Mouse (Mus musculus) heart, adult 2 months (tissue): ENCODE measurements around the gene Slc34a2. TPM values are rescaled to one million over a fixed set of nuclear protein-coding genes. Genes with fewer than 3 reads are reported as not detected.

ENCODE experiments used
- DNase-seq, 2 experiments: peaks; one replicate each; pipeline ENCODE4 v3.0.0; 2021
- H3K27ac ChIP-seq: fragments of 200-600 bp; 2 replicates; pipeline ENCODE4 v1.8.1; 2022
- H3K27me3 ChIP-seq: fragments of 200-500 bp; 2 replicates; pipeline ENCODE4 v1.6.1; 2012; ENCODE audit warnings: mild to moderate bottlenecking, low read length, inconsistent platforms, mixed read lengths; ENCODE audit not compliant: control insufficient read depth, insufficient read depth
- H3K36me3 ChIP-seq: fragments of 200-500 bp; 2 replicates; pipeline ENCODE4 v1.6.1; 2012; ENCODE audit warnings: low read length, inconsistent platforms; ENCODE audit not compliant: control insufficient read depth, insufficient read depth
- H3K4me1 ChIP-seq: fragments of 200-500 bp; 2 replicates; pipeline ENCODE4 v1.6.1; 2011; ENCODE audit warnings: low read length; ENCODE audit not compliant: control insufficient read depth, insufficient read depth
- H3K4me3 ChIP-seq: fragments of 200-600 bp; 2 replicates; pipeline ENCODE4 v1.8.1; 2022
- H3K79me2 ChIP-seq: fragments of 200-500 bp; replicated peaks from 2 replicates; pipeline ENCODE4 v1.6.1; 2012; ENCODE audit warnings: mild to moderate bottlenecking, inconsistent platforms, low read length, moderate library complexity, mixed read lengths; ENCODE audit not compliant: control insufficient read depth, insufficient read depth
- H3K9ac ChIP-seq: fragments of 200-500 bp; 2 replicates; pipeline ENCODE4 v1.6.1; 2012; ENCODE audit warnings: low read depth, mild to moderate bottlenecking, control low read depth, inconsistent platforms, low read length, mixed read lengths
- CTCF ChIP-seq: fragments of 200-600 bp; IDR thresholded peaks from 2 replicates; pipeline ENCODE4 v1.8.1; 2022; ENCODE audit warnings: antibody characterized with exemption, mild to moderate bottlenecking, moderate library complexity
- EP300 ChIP-seq: fragments of 200-500 bp; IDR thresholded peaks from 2 replicates; pipeline ENCODE4 v1.6.1; 2011; ENCODE audit warnings: low read depth, low read length, control low read depth; ENCODE audit not compliant: insufficient read depth
- POLR2A ChIP-seq: fragments of 200-500 bp; IDR thresholded peaks from 2 replicates; pipeline ENCODE4 v1.6.1; 2011; ENCODE audit warnings: mild to moderate bottlenecking, low read depth, low read length, control low read depth; ENCODE audit not compliant: insufficient read depth
- WGBS: fragments of 180-500 bp; shearing (Covaris S2); methylation state at CpG from one replicate; pipeline ENCODE4 v1.1.7; 2018; 5-methylcytosine and 5-hydroxymethylcytosine counted together
- intact Hi-C: fragments of 180-260 bp; cut with DNase I; formaldehyde crosslinking; loops from one replicate; pipeline ENCODE4 v1.15.1; 2025
- polyA plus RNA-seq: library from polyadenylated mRNA; depleted of rRNA; stranded (reverse); fragments of >200 nt; gene quantifications from 2 replicates; pipeline ENCODE4 v1.2.3, GENCODE M21; 2012
- total RNA-seq, 2 experiments: library from RNA; stranded (reverse); gene quantifications; 2 replicates each; pipeline ENCODE4 v1.2.3; 2021

Slc34a2 gene
- total and polyA plus RNA-seq, 3 experiments, result 1.7 TPM; not detected in 2

DNA sequence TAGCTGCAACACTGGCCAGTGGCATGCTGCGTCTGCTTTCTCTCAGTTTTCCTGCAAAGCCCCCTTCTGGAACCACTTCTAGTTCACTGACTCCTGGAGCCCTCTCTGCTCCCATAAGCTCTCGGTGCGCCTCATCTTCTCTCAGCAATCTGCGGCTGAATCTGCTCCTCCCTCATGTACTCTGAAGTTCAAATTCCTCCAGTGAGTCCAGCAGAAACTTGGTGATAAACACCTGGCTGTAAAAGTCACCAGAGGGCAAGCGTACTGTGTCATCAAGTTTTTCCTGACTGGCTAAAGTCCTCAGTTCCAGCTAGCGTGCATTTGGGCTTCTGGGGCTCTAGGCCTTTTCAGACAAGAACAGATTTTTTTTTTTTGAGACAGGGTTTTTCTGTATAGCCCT lies 36.7 kb downstream of the Slc34a2 start:
- no peak for DNase-seq
- Histone ChIP-seq H3K36me3 (no peaks in the 10 kb centered on the region), H3K79me2 (no peaks in the 10 kb centered on the region), H3K27me3 (no peaks in the 10 kb centered on the region), H3K9ac (no peak overlapping the region), H3K27ac (no peak overlapping the region), H3K4me1 (no peaks in the 10 kb centered on the region), H3K4me3 (no peak overlapping the region)
- TF ChIP-seq EP300, result no peak
- 71% methylated on average over 6 of the region's 6 CpGs for WGBS
- intact Hi-C loops, result no loop called here

DNA sequence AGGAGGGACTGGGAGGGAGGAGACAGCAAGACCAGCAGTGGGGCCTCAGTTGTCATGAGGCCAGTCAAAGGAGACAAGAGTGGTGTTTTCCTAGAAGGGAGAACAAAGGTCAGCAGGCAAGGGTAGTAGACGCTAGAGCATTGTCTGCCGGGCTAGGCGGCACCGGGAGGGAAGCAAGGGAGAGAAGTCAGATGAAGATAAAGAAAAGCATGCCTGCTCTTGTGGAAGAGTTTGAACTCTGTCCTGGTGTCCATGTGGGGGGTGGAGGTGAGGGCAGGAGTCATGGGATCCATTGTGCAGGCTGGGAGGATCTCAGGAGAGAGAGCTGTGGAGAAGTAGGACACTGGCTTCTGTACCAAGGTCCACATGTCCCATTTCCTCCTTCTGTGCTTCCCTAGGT lies 40.6 kb downstream of the Slc34a2 start:
- Histone ChIP-seq H3K27ac (no peak overlapping the region), H3K27me3 (no peaks in the 10 kb centered on the region), H3K79me2 (no peaks in the 10 kb centered on the region), H3K9ac (no peak overlapping the region), H3K4me1 (no peaks in the 10 kb centered on the region), H3K4me3 (no peak overlapping the region), H3K36me3 (no peaks in the 10 kb centered on the region)
- 26% methylated on average over 4 of the region's 4 CpGs for WGBS
- DNase-seq, result no peak
- intact Hi-C loops, result no loop called here
- no peak for TF ChIP-seq POLR2A
- TF ChIP-seq EP300, result no peak
- TF ChIP-seq CTCF, result no peak

DNA sequence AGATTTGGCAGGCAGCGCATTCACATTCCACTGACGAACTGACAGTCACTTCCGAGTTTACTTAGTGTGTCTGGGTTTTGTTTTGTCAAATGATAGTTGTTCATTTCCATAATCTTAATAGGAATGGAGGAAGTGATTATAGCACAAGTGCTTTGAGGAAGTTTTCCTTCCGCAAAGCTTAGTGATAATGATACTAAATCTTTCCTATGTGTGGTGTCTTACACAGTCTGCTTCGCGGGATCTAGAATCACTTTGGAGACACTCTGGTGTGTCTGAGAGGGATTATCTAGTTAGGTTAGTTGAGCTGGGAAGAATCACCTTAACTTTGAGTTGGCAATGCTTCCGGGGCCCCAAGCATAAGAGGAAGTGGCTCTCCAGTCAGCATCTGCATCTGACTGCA lies 49.6 kb downstream of the Slc34a2 start:
- DNase-seq, result no peak
- TF ChIP-seq POLR2A, result no peak
- TF ChIP-seq CTCF, result no peak
- no peak for TF ChIP-seq EP300
- Histone ChIP-seq H3K79me2 (no peaks in the 10 kb centered on the region), H3K27ac (no peak overlapping the region), H3K4me3 (no peak overlapping the region), H3K36me3 (no peaks in the 10 kb centered on the region), H3K9ac (no peak overlapping the region), H3K4me1 (no peaks in the 10 kb centered on the region), H3K27me3 (no peaks in the 10 kb centered on the region)
- 62% methylated on average over 7 of the region's 7 CpGs for WGBS
- intact Hi-C loops, result no loop called here

DNA sequence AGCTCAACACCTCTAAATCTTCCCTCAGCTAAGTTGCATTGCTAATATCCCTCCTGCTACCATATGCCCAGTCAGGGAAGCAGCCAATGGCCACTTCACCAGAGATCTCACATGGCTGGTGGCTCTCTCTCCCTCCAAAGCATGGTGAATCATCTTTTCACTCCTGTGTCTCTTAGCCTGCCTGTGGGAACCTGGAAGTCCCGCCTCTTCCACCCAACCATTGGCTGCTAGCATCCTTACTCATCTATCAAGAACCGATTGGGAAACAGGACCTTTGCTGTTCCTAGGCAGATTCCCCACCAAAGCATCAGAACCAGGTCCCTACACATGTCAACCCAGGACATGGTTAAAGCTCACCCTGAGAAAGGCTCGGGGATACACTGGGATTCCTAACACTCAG lies 53.5 kb downstream of the Slc34a2 start:
- Histone ChIP-seq H3K79me2 (no peaks in the 10 kb centered on the region), H3K4me3 (no peak overlapping the region), H3K27ac (no peak overlapping the region), H3K36me3 (no peaks in the 10 kb centered on the region), H3K4me1 (no peaks in the 10 kb centered on the region), H3K9ac (no peak overlapping the region), H3K27me3 (no peaks in the 10 kb centered on the region; the same call in 1 of the 2 replicates)
- TF ChIP-seq POLR2A, result no peak
- TF ChIP-seq EP300, result no peak
- TF ChIP-seq CTCF, result no peak
- DNase-seq, result no peak
- intact Hi-C loops, result no loop called here
- 70% methylated on average over 3 of the region's 3 CpGs for WGBS

DNA sequence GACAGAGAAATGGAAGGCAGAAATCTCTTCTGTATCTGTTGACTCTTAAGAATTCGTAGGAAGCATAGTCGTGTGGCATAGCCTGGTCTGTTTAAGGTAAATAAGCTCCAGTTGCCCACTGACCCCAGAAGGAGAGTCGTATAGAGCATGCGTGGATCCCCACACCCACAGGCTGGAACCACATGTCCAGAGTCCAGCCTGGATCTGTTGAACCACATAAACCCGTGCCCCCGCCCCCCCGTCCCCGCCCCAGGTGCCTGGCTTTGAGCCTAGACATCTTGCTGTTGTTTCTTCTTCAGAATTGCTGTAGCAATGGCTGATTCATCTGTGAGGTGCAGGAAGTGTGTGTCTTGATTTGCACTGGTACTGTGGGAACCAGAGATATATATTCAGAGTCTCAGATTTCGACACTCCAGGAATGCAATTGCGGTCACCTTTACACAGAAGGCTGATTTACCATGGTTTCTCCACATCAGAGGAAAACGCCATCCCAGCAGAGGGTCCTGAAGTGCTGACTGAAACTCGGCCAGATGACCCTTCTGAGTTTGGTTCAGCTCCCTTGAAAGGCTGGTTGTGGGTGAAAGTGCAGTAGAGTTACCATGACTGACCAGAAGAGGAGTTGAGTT lies 64.1 kb downstream of the Slc34a2 start:
- no peaks in the 10 kb centered on the region for H3K27me3 ChIP-seq
- no peak overlapping the region for H3K4me3 ChIP-seq
- H3K9ac ChIP-seq, result no peak overlapping the region
- DNase-seq, result no peak
- H3K27ac ChIP-seq, result no peak overlapping the region
- no peaks in the 10 kb centered on the region for H3K36me3 ChIP-seq
- H3K79me2 ChIP-seq, result no peaks in the 10 kb centered on the region
- TF ChIP-seq POLR2A (no peak), CTCF (no peak), EP300 (no peak)
- intact Hi-C loops, result no loop called here
- no peaks in the 10 kb centered on the region for H3K4me1 ChIP-seq
- 84% methylated on average over 12 of the region's 12 CpGs for WGBS

DNA sequence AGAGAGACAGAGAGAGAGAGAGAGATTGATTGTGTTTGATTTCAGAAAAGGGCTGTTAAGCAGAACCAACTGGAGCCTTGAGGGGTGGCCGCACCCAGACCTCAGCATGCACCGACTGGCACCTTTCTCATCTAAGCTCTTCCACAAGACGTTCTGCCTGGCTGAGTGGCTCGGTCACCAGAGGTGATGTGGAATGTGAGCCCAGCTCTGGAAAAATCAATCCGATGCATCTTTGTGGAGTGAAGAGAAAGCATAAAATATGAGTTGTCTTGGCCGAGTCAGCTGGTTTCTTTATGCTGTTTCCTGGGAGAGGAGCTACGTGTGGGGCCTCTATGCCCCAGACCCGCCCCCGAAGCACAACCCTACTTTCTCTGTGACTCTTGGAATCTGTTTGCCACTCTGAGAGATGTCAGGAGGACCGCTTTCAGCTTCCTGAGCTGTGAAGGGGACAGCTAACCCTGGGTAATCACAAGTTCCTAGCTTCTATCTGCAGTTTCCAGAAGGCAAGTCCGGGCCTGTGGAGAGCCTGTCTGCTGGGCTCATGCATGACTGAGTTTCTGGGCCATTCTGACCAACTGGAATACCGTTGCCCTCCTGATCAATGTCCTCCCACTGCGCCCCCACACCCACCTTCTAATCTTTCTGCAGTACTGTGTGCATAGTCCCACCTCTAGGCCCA lies 66.4 kb downstream of the Slc34a2 start:
- intact Hi-C loops, result no loop called here
- DNase-seq, result no peak
- Histone ChIP-seq H3K27me3 (no peaks in the 10 kb centered on the region), H3K4me1 (no peaks in the 10 kb centered on the region), H3K4me3 (no peak overlapping the region), H3K9ac (no peak overlapping the region), H3K36me3 (no peaks in the 10 kb centered on the region), H3K27ac (no peak overlapping the region), H3K79me2 (no peaks in the 10 kb centered on the region)
- 80% methylated on average over 13 of the region's 13 CpGs for WGBS
- TF ChIP-seq POLR2A (no peak), CTCF (no peak), EP300 (no peak)
